Mouse (Mus musculus): Measurements from ENCODE around the gene Gnptg.

- no peak for TF ChIP-seq GATA1 (IDR thresholded peaks at IDR 0.05; ENCODE audit: borderline replicate concordance, low read length)
- no peak for TF ChIP-seq FLI1 (IDR thresholded peaks at IDR 0.05; ENCODE audit: low read length)
Measured at GRCm38 (mm10) chr17:25230700-25231099, 9.2 kb downstream of the Gnptg start.

All from megakaryocyte, embryonic 14.5 days (primary cell).